Mouse (Mus musculus) liver, adult 2 months (tissue): ENCODE results near the gene Rnf186. TPM values are rescaled to one million over a fixed set of nuclear protein-coding genes. Genes with fewer than 3 reads are reported as not detected.

ENCODE experiments used
- DNase-seq: peaks from one replicate; pipeline ENCODE4 v3.0.0-alpha.2; 2011; ENCODE audit warnings: low read depth, low spot score; ENCODE audit errors: extremely low read depth
- H3K27ac ChIP-seq: fragments of 200-500 bp; replicated peaks from 2 replicates; pipeline ENCODE4 v1.5.1; 2012; ENCODE audit warnings: low read depth, mild to moderate bottlenecking, control low read depth, inconsistent platforms, low read length; ENCODE audit not compliant: insufficient read depth
- H3K27me3 ChIP-seq: fragments of 200-500 bp; 2 replicates; pipeline ENCODE4 v1.6.1; 2012; ENCODE audit warnings: mild to moderate bottlenecking, moderate library complexity, low read length, inconsistent platforms; ENCODE audit not compliant: control insufficient read depth, insufficient read depth
- H3K36me3 ChIP-seq: fragments of 200-500 bp; 2 replicates; pipeline ENCODE4 v1.6.1; 2012; ENCODE audit warnings: low read length, inconsistent platforms; ENCODE audit not compliant: control insufficient read depth, insufficient read depth
- H3K4me1 ChIP-seq: fragments of 200-500 bp; 2 replicates; pipeline ENCODE4 v1.6.1; 2011; ENCODE audit warnings: low read length; ENCODE audit not compliant: control insufficient read depth, insufficient read depth
- H3K4me3 ChIP-seq: fragments of 200-500 bp; 2 replicates; pipeline ENCODE4 v1.5.1; 2011; ENCODE audit warnings: low read depth, mild to moderate bottlenecking, control low read depth, low read length, moderate library complexity; ENCODE audit not compliant: insufficient read depth
- H3K79me2 ChIP-seq: fragments of 200-500 bp; 2 replicates; pipeline ENCODE4 v1.6.1; 2012; ENCODE audit warnings: inconsistent platforms, mild to moderate bottlenecking, low read length, moderate library complexity; ENCODE audit not compliant: control insufficient read depth, insufficient read depth
- H3K9ac ChIP-seq: fragments of 200-500 bp; 2 replicates; pipeline ENCODE4 v1.6.1; 2012; ENCODE audit warnings: low read depth, mild to moderate bottlenecking, control low read depth, inconsistent platforms, low read length
- CTCF ChIP-seq: fragments of 200-500 bp; IDR thresholded peaks from 2 replicates; pipeline ENCODE4 v1.5.1; 2011; ENCODE audit warnings: low read depth, low read length, control low read depth
- POLR2A ChIP-seq: fragments of 200-500 bp; IDR thresholded peaks from 2 replicates; pipeline ENCODE4 v1.6.1; 2011; ENCODE audit warnings: low read length, control low read depth; ENCODE audit not compliant: insufficient read depth; ENCODE audit errors: extremely low read depth
- WGBS: fragments of 180-500 bp; shearing (Covaris S2); methylation state at CpG from one replicate; pipeline ENCODE4 v1.1.7; 2018; 5-methylcytosine and 5-hydroxymethylcytosine counted together
- polyA plus RNA-seq: library from polyadenylated mRNA; depleted of rRNA; stranded (reverse); fragments of >200 nt; gene quantifications from 2 replicates; pipeline ENCODE4 v1.2.3, GENCODE M21; 2012
- total RNA-seq: library from RNA; depleted of rRNA; stranded (reverse); fragments of >200 nt; gene quantifications from 2 replicates; pipeline ENCODE4 v1.2.3, GENCODE M21; 2014

Rnf186 gene
- total and polyA plus RNA-seq, 2 experiments: 5.5 to 25.8 TPM

GRCm38 (mm10) chr4:138934456-138935145, 32.3 kb upstream of the Rnf186 start:
- TF ChIP-seq CTCF: no peak
- no peak for TF ChIP-seq POLR2A
- 88% methylated on average over 11 of the region's 11 CpGs for WGBS

GRCm38 (mm10) chr4:138938495-138939269, 28.2 kb upstream of the Rnf186 start:
- WGBS: 48% methylated on average over 10 of the region's 10 CpGs

More at GRCm38 (mm10) chr4:138934456-138935145, 32.3 kb upstream of the Rnf186 start:
- no peak overlapping the region for H3K27ac ChIP-seq
- peaks cover 4% of the 10 kb centered on the region for H3K4me1 ChIP-seq
- no peak for DNase-seq
- H3K36me3 ChIP-seq: no peaks in the 10 kb centered on the region
- H3K79me2 ChIP-seq: no peaks in the 10 kb centered on the region
- no peaks in the 10 kb centered on the region for H3K27me3 ChIP-seq
- no peak overlapping the region for H3K4me3 ChIP-seq
- H3K9ac ChIP-seq: no peak overlapping the region

GRCm38 (mm10) chr4:138939481-138939880, 27.4 kb upstream of the Rnf186 start:
- H3K36me3 ChIP-seq: no peaks in the 10 kb centered on the region
- 76% methylated on average over 4 of the region's 4 CpGs for WGBS
- no peaks in the 10 kb centered on the region for H3K79me2 ChIP-seq
- no peak overlapping the region for H3K4me3 ChIP-seq
- no peaks in the 10 kb centered on the region for H3K27me3 ChIP-seq
- H3K27ac ChIP-seq: no peak overlapping the region
- peaks cover 4% of the 10 kb centered on the region for H3K4me1 ChIP-seq
- no peak overlapping the region for H3K9ac ChIP-seq
- TF ChIP-seq CTCF (no peak), POLR2A (no peak)
- DNase-seq: no peak

More at GRCm38 (mm10) chr4:138938495-138939269, 28.2 kb upstream of the Rnf186 start:
- Histone ChIP-seq H3K9ac (no peak overlapping the region), H3K36me3 (no peaks in the 10 kb centered on the region), H3K79me2 (no peaks in the 10 kb centered on the region), H3K4me1 (peaks cover 4% of the 10 kb centered on the region), H3K27ac (no peak overlapping the region), H3K27me3 (no peaks in the 10 kb centered on the region), H3K4me3 (no peak overlapping the region)
- TF ChIP-seq CTCF (no peak), POLR2A (no peak)
- DNase-seq: peak; percentile 66

- H3K9ac ChIP-seq: no peak overlapping the region
- no peak overlapping the region for H3K4me3 ChIP-seq
- DNase-seq: no peak
- peaks cover 4% of the 10 kb centered on the region for H3K4me1 ChIP-seq
- WGBS: 71% methylated on average over 7 of the region's 7 CpGs
- TF ChIP-seq POLR2A (no peak), CTCF (no peak)
- H3K27ac ChIP-seq: no peak overlapping the region
- no peaks in the 10 kb centered on the region for H3K27me3 ChIP-seq
- H3K36me3 ChIP-seq: no peaks in the 10 kb centered on the region
- H3K79me2 ChIP-seq: no peaks in the 10 kb centered on the region
These were observed 25.5 kb upstream of the Rnf186 start for GRCm38 (mm10) chr4:138941401-138941800.

GRCm38 (mm10) chr4:138941966-138942365, 24.9 kb upstream of the Rnf186 start:
- Histone ChIP-seq H3K27me3 (no peaks in the 10 kb centered on the region), H3K4me1 (peaks cover 4% of the 10 kb centered on the region), H3K4me3 (no peak overlapping the region), H3K9ac (no peak overlapping the region), H3K27ac (no peak overlapping the region), H3K79me2 (no peaks in the 10 kb centered on the region), H3K36me3 (no peaks in the 10 kb centered on the region)
- DNase-seq: peak; percentile 14
- WGBS: 48% methylated on average over 6 of the region's 6 CpGs
- no peak for TF ChIP-seq CTCF
- TF ChIP-seq POLR2A: no peak

GRCm38 (mm10) chr4:138943730-138944129, 23.2 kb upstream of the Rnf186 start:
- no peaks in the 10 kb centered on the region for H3K79me2 ChIP-seq
- no peak overlapping the region for H3K9ac ChIP-seq
- peak; percentile 73 for DNase-seq
- no peak overlapping the region for H3K27ac ChIP-seq
- peaks cover 4% of the 10 kb centered on the region for H3K4me1 ChIP-seq
- H3K4me3 ChIP-seq: peak overlapping the region; percentile 32
- TF ChIP-seq CTCF (peak; percentile 73), POLR2A (no peak)
- H3K27me3 ChIP-seq: no peaks in the 10 kb centered on the region
- WGBS: 35% methylated on average over 15 of the region's 15 CpGs
- no peaks in the 10 kb centered on the region for H3K36me3 ChIP-seq
